Mouse (Mus musculus) neural tube, embryonic 14.5 days (tissue): ENCODE data around the gene Zfp105. TPM values are rescaled to one million over a fixed set of nuclear protein-coding genes. Genes with fewer than 3 reads are reported as not detected.

Source experiments
- ATAC-seq: fragments of 200-750 bp; cut with Nextera tagmentation; 2 replicates; pipeline ENCODE4 v1.8.0; 2017; ENCODE audit warnings: low read depth, mild to moderate bottlenecking, moderate TSS enrichment, moderate library complexity
- H3K27ac ChIP-seq: fragments of 300-500 bp; sonication (generic); 2 replicates; pipeline ENCODE4 v1.5.1; 2014; ENCODE audit warnings: low read depth, mild to moderate bottlenecking, control low read depth, low read length, moderate library complexity, mixed read lengths
- H3K27me3 ChIP-seq: fragments of 300-500 bp; sonication (generic); 2 replicates; pipeline ENCODE4 v1.6.1; 2014; ENCODE audit warnings: low read length; ENCODE audit not compliant: control insufficient read depth, insufficient read depth
- H3K36me3 ChIP-seq: fragments of 300-500 bp; sonication (generic); 2 replicates; pipeline ENCODE4 v1.6.1; 2014; ENCODE audit warnings: low read length, mixed read lengths; ENCODE audit not compliant: control insufficient read depth, insufficient read depth
- H3K4me1 ChIP-seq: fragments of 300-500 bp; sonication (generic); 2 replicates; pipeline ENCODE4 v1.6.1; 2014; ENCODE audit warnings: low read length; ENCODE audit not compliant: control insufficient read depth, insufficient read depth
- H3K4me2 ChIP-seq: fragments of 300-500 bp; sonication (generic); 2 replicates; pipeline ENCODE4 v1.6.1; 2014; ENCODE audit warnings: mild to moderate bottlenecking, low read depth, low read length, control low read depth
- H3K4me3 ChIP-seq: fragments of 300-500 bp; sonication (generic); 2 replicates; pipeline ENCODE4 v1.5.1; 2014; ENCODE audit warnings: low read depth, low read length, control low read depth, mixed read lengths
- H3K9ac ChIP-seq: fragments of 300-500 bp; sonication (generic); replicated peaks from 2 replicates; pipeline ENCODE4 v1.6.1; 2014; ENCODE audit warnings: low read depth, mild to moderate bottlenecking, control low read depth, low read length, mixed read lengths
- H3K9me3 ChIP-seq: fragments of 300-500 bp; sonication (generic); 2 replicates; pipeline ENCODE4 v1.6.1; 2016; ENCODE audit warnings: low read length; ENCODE audit not compliant: control insufficient read depth
- WGBS: fragments of 180-500 bp; shearing (Covaris S2); extraction: QIAGEN DNeasy Blood & Tissue Kit; methylation state at CpG from one replicate; pipeline ENCODE4 v1.1.7; 2014; 5-methylcytosine and 5-hydroxymethylcytosine counted together
- polyA plus RNA-seq: library from polyadenylated mRNA; unstranded; fragments of >200 nt; fragmentation: Nextera tagmentation; extraction: Ambion mirVana; gene quantifications from 2 replicates; pipeline ENCODE4 v1.2.1, GENCODE M21; 2014

The Zfp105 gene
- polyA plus RNA-seq, 1 experiment from 2014 or later: 18.8 TPM

- H3K4me1 ChIP-seq: 0 out of 2 replicates have a peak, but pooled peaks cover under 1% of the 10 kb centered on the region
- H3K9me3 ChIP-seq: no peaks in the 10 kb centered on the region
- no peaks in the 10 kb centered on the region for H3K27me3 ChIP-seq
- no peak overlapping the region for H3K27ac ChIP-seq
- no peak overlapping the region for H3K9ac ChIP-seq
- no peak for ATAC-seq
- H3K36me3 ChIP-seq: peaks cover 64% of the 10 kb centered on the region
- H3K4me3 ChIP-seq: no peak overlapping the region
- no peak overlapping the region for H3K4me2 ChIP-seq
- 99% methylated on average over 3 of the region's 3 CpGs for WGBS
Observed at GRCm38 (mm10) chr9:122928915-122929314, 6.0 kb downstream of the Zfp105 start.

GRCm38 (mm10) chr9:122950643-122951475 is 28.0 kb downstream of the Zfp105 start, which contains the start of the genes 1110059G10Rik and Kif15:
1110059G10Rik (minus strand) TSS chr9:122951000.
Kif15 (plus strand) TSS chr9:122951046.
- H3K4me1 ChIP-seq: peaks cover 9% of the 10 kb centered on the region; the same call in 1 of the 2 replicates
- under 1% methylated on average over 64 of the region's 64 CpGs for WGBS
- peak within 1 kb of the TSS; percentile 55 for H3K27ac ChIP-seq
- peaks cover 8% of the 10 kb centered on the region; the same call in 1 of the 2 replicates for H3K36me3 ChIP-seq
- no peaks in the 10 kb centered on the region for H3K9me3 ChIP-seq
- peak within 1 kb of the TSS; percentile 64 for H3K9ac ChIP-seq
- peak; percentile 96 for ATAC-seq
- H3K27me3 ChIP-seq: no peaks in the 10 kb centered on the region
- H3K4me3 ChIP-seq: peak within 1 kb of the TSS; percentile 62
- H3K4me2 ChIP-seq: peak within 1 kb of the TSS; percentile 90

Other genes with a start within 250 kb of the Zfp105 start
- gene Topaz1, start 175.7 kb upstream of the Zfp105 start, polyA plus RNA-seq: not detected in 2 replicates
- gene Tcaim, start 117.5 kb upstream of the Zfp105 start, polyA plus RNA-seq: 9.8 and 12.1 TPM in 2 replicates
- gene Gm35549, start 79.0 kb upstream of the Zfp105 start, polyA plus RNA-seq: 1.3 and 1.6 TPM in 2 replicates
- gene Zfp445, start 57.1 kb upstream of the Zfp105 start, polyA plus RNA-seq: 98.4 and 107 TPM in 2 replicates
- 3.1 and 4.0 TPM in 2 replicates for gene Zkscan7, start 37.4 kb upstream of the Zfp105 start, polyA plus RNA-seq
- gene 1110059G10Rik, start 27.9 kb downstream of the Zfp105 start, polyA plus RNA-seq: 33.2 and 34.5 TPM in 2 replicates
- 8.9 and 9.0 TPM in 2 replicates for gene Kif15, start 28.0 kb downstream of the Zfp105 start, polyA plus RNA-seq
- 30.4 and 30.8 TPM in 2 replicates for gene Tmem42, start 98.3 kb downstream of the Zfp105 start, polyA plus RNA-seq
- 0.55 and 0.71 TPM in 2 replicates for gene Tgm4, start 111.7 kb downstream of the Zfp105 start, polyA plus RNA-seq
- gene Zdhhc3, start 190.1 kb downstream of the Zfp105 start, polyA plus RNA-seq: 63.6 and 65.9 TPM in 2 replicates
- gene Exosc7, start 190.1 kb downstream of the Zfp105 start, polyA plus RNA-seq: 71.9 and 76.9 TPM in 2 replicates
- gene Clec3b, start 227.9 kb downstream of the Zfp105 start, polyA plus RNA-seq: not detected in 2 replicates